Mouse (Mus musculus) heart, postnatal 0 days (tissue): ENCODE data around the gene Gm14085.

Source experiments
- CTCF ChIP-seq: IDR thresholded peaks from 2 replicates; pipeline ENCODE4 v1.5.1; 2016; ENCODE audit warnings: antibody characterized with exemption, control low read depth, low read depth
- EP300 ChIP-seq: IDR thresholded peaks from 2 replicates; pipeline ENCODE4 v1.6.1; 2016; ENCODE audit warnings: antibody characterized with exemption, low read depth

GRCm38 (mm10) chr2:122476585-122476984 is 8.2 kb upstream of the Gm14085 start:
- no peak for TF ChIP-seq EP300
- no peak for TF ChIP-seq CTCF
